Mouse (Mus musculus) spleen, adult 2 months (tissue): ENCODE data around the gene Hbq1a. TPM values are rescaled to one million over a fixed set of nuclear protein-coding genes. Genes with fewer than 3 reads are reported as not detected.

Experiments used
- DNase-seq, 2 experiments: peaks; one replicate each; pipeline versions ENCODE4 v3.0.0 to v3.0.0-alpha.2; 2012 to 2021; ENCODE audit warnings: low spot score in 2 of 2, low read depth in 1 of 2
- H3K27ac ChIP-seq: fragments of 200-500 bp; 2 replicates; pipeline ENCODE4 v1.5.1; 2012; ENCODE audit warnings: low read length, inconsistent platforms; ENCODE audit not compliant: insufficient read depth
- H3K27me3 ChIP-seq: fragments of 200-500 bp; 2 replicates; pipeline ENCODE4 v1.6.1; 2012; ENCODE audit warnings: mild to moderate bottlenecking, moderate library complexity, low read length, inconsistent platforms; ENCODE audit not compliant: control insufficient read depth, insufficient read depth
- H3K36me3 ChIP-seq: fragments of 200-500 bp; 2 replicates; pipeline ENCODE4 v1.6.1; 2012; ENCODE audit warnings: mild to moderate bottlenecking, low read length, inconsistent platforms; ENCODE audit not compliant: control insufficient read depth, insufficient read depth
- H3K4me1 ChIP-seq: fragments of 200-500 bp; 2 replicates; pipeline ENCODE4 v1.6.1; 2011; ENCODE audit warnings: inconsistent platforms; ENCODE audit not compliant: control insufficient read depth, insufficient read depth, insufficient read length
- H3K4me3 ChIP-seq: fragments of 200-500 bp; 2 replicates; pipeline ENCODE4 v1.5.1; 2011; ENCODE audit warnings: mild to moderate bottlenecking, inconsistent platforms; ENCODE audit not compliant: insufficient read depth, insufficient read length; ENCODE audit errors: extremely low read depth
- CTCF ChIP-seq: fragments of 200-500 bp; IDR thresholded peaks from 2 replicates; pipeline ENCODE4 v1.5.1; 2011; ENCODE audit warnings: mild to moderate bottlenecking, inconsistent platforms; ENCODE audit not compliant: insufficient read depth, insufficient read length, insufficient replicate concordance; ENCODE audit errors: extremely low read depth
- POLR2A ChIP-seq: fragments of 200-500 bp; IDR thresholded peaks from 2 replicates; pipeline ENCODE4 v1.6.1; 2011; ENCODE audit warnings: low read depth, low read length, inconsistent platforms
- WGBS: fragments of 180-500 bp; shearing (Covaris S2); methylation state at CpG from one replicate; pipeline ENCODE4 v1.1.7; 2018; 5-methylcytosine and 5-hydroxymethylcytosine counted together
- polyA plus RNA-seq: library from polyadenylated mRNA; depleted of rRNA; stranded (reverse); fragments of >200 nt; gene quantifications from 2 replicates; pipeline ENCODE4 v1.2.3, GENCODE M21; 2012

Hbq1a gene
- polyA plus RNA-seq, 1 experiment = 12.1 TPM

- Histone ChIP-seq H3K27me3 (no peaks in the 10 kb centered on the region), H3K27ac (no peak overlapping the region), H3K36me3 (no peaks in the 10 kb centered on the region), H3K4me1 (no peaks in the 10 kb centered on the region), H3K4me3 (no peak overlapping the region)
- 92% methylated on average over 1 of the region's 1 CpGs for WGBS
- no peak for TF ChIP-seq POLR2A
- TF ChIP-seq CTCF = no peak
- no peak for DNase-seq
Observed at GRCm38 (mm10) chr11:32297866-32298531, 1.9 kb upstream of the Hbq1a start.

GRCm38 (mm10) chr11:32298532-32298918, 1.3 kb upstream of the Hbq1a start:
- no peaks in the 10 kb centered on the region for H3K27me3 ChIP-seq
- H3K36me3 ChIP-seq = no peaks in the 10 kb centered on the region
- no peak overlapping the region for H3K27ac ChIP-seq
- DNase-seq = no peak
- TF ChIP-seq POLR2A (no peak), CTCF (no peak)
- H3K4me1 ChIP-seq = no peaks in the 10 kb centered on the region
- 96% methylated on average over 2 of the region's 2 CpGs for WGBS
- no peak overlapping the region for H3K4me3 ChIP-seq

GRCm38 (mm10) chr11:32300279-32301267, 704 bp downstream of the Hbq1a start:
- H3K36me3 ChIP-seq = no peaks in the 10 kb centered on the region
- H3K4me1 ChIP-seq = no peaks in the 10 kb centered on the region
- no peaks in the 10 kb centered on the region for H3K27me3 ChIP-seq
- 44% methylated on average over 14 of the region's 17 CpGs for WGBS
- no peak overlapping the region for H3K27ac ChIP-seq
- H3K4me3 ChIP-seq = no peak overlapping the region
- no peak for DNase-seq
- TF ChIP-seq CTCF = no peak

GRCm38 (mm10) chr11:32301506-32301905, 1.6 kb downstream of the Hbq1a start:
- Histone ChIP-seq H3K4me3 (no peak overlapping the region), H3K27ac (no peak overlapping the region), H3K4me1 (no peaks in the 10 kb centered on the region), H3K27me3 (no peaks in the 10 kb centered on the region), H3K36me3 (no peaks in the 10 kb centered on the region)
- TF ChIP-seq CTCF (no peak), POLR2A (no peak)
- WGBS = 81% methylated on average over 1 of the region's 1 CpGs
- no peak for DNase-seq

- Histone ChIP-seq H3K27me3 (no peaks in the 10 kb centered on the region), H3K4me3 (no peak overlapping the region), H3K4me1 (no peaks in the 10 kb centered on the region), H3K27ac (no peak overlapping the region), H3K36me3 (no peaks in the 10 kb centered on the region)
- 54% methylated on average over 2 of the region's 2 CpGs for WGBS
- DNase-seq = no peak
- TF ChIP-seq CTCF (no peak), POLR2A (no peak)
Observed at GRCm38 (mm10) chr11:32302824-32303419, 3.1 kb downstream of the Hbq1a start.

GRCm38 (mm10) chr11:32303455-32303854, 3.6 kb downstream of the Hbq1a start:
- H3K27me3 ChIP-seq = no peaks in the 10 kb centered on the region
- H3K4me3 ChIP-seq = no peak overlapping the region
- TF ChIP-seq POLR2A = no peak
- TF ChIP-seq CTCF = no peak
- no peak overlapping the region for H3K27ac ChIP-seq
- H3K36me3 ChIP-seq = no peaks in the 10 kb centered on the region
- no peaks in the 10 kb centered on the region for H3K4me1 ChIP-seq
- DNase-seq = no peak
- 68% methylated on average over 1 of the region's 1 CpGs for WGBS
